Mouse (Mus musculus) forebrain, embryonic 13.5 days (tissue): ENCODE measurements around the gene Zfp385c. TPM values are rescaled to one million over a fixed set of nuclear protein-coding genes. Genes with fewer than 3 reads are reported as not detected.
"Not testable (repeated sequence)": the region's sequence is repeated elsewhere in the genome, so short reads cannot be mapped to it uniquely, and the experiment has no call there.

Experiments
- ATAC-seq: fragments of 200-750 bp; cut with Nextera tagmentation; 2 replicates; pipeline ENCODE4 v1.8.0; 2017
- H3K27ac ChIP-seq: fragments of 300-500 bp; sonication (generic); 2 replicates; pipeline ENCODE4 v1.5.1; 2015; ENCODE audit warnings: inconsistent platforms, mild to moderate bottlenecking, moderate library complexity
- H3K27me3 ChIP-seq: fragments of 300-500 bp; sonication (generic); 2 replicates; pipeline ENCODE4 v1.6.1; 2015; ENCODE audit warnings: mild to moderate bottlenecking, inconsistent platforms
- H3K36me3 ChIP-seq: fragments of 300-500 bp; sonication (generic); 2 replicates; pipeline ENCODE4 v1.6.1; 2015; ENCODE audit warnings: mild to moderate bottlenecking, inconsistent platforms; ENCODE audit not compliant: poor library complexity, severe bottlenecking
- H3K4me1 ChIP-seq: fragments of 300-500 bp; sonication (generic); 2 replicates; pipeline ENCODE4 v1.6.1; 2015; ENCODE audit warnings: inconsistent platforms
- H3K4me2 ChIP-seq: fragments of 300-500 bp; sonication (generic); 2 replicates; pipeline ENCODE4 v1.6.1; 2015; ENCODE audit warnings: inconsistent platforms, mild to moderate bottlenecking, moderate library complexity
- H3K4me3 ChIP-seq: fragments of 300-500 bp; sonication (generic); 2 replicates; pipeline ENCODE4 v1.5.1; 2015; ENCODE audit warnings: mild to moderate bottlenecking, inconsistent platforms
- H3K9ac ChIP-seq: fragments of 300-500 bp; sonication (generic); 2 replicates; pipeline ENCODE4 v1.6.1; 2015; ENCODE audit warnings: mild to moderate bottlenecking, inconsistent platforms
- H3K9me3 ChIP-seq: fragments of 300-500 bp; sonication (generic); replicated peaks from 2 replicates; pipeline ENCODE4 v1.6.1; 2016; ENCODE audit warnings: inconsistent platforms
- WGBS: fragments of 180-500 bp; shearing (Covaris S2); methylation state at CpG from one replicate; pipeline ENCODE4 v1.1.7; 2015; 5-methylcytosine and 5-hydroxymethylcytosine counted together
- polyA plus RNA-seq: library from polyadenylated mRNA; unstranded; fragments of >200 nt; fragmentation: Nextera tagmentation; extraction: Ambion mirVana; gene quantifications from 2 replicates; pipeline ENCODE4 v1.2.1, GENCODE M21; 2015

Gene Zfp385c
- polyA plus RNA-seq, 1 experiment from 2014 or later, result 0.48 TPM

GRCm38 (mm10) chr11:100582413-100582812 lies 109.8 kb downstream of the Zfp385c start:
- not testable (repeated sequence) for H3K27ac ChIP-seq, H3K4me2 ChIP-seq, H3K4me1 ChIP-seq, H3K27me3 ChIP-seq, H3K4me3 ChIP-seq, ATAC-seq, H3K9me3 ChIP-seq, H3K9ac ChIP-seq
- WGBS, result 92% methylated on average over 1 of the region's 1 CpGs
- H3K36me3 ChIP-seq, result peaks cover 93% of the 10 kb centered on the region

- no peaks in the 10 kb centered on the region for H3K27me3 ChIP-seq
- H3K4me1 ChIP-seq, result peaks cover 7% of the 10 kb centered on the region
- ATAC-seq, result peak; percentile 36; the same call in 1 of the 2 replicates
- H3K4me3 ChIP-seq, result no peak overlapping the region
- no peaks in the 10 kb centered on the region for H3K9me3 ChIP-seq
- peak overlapping the region; percentile 63 for H3K27ac ChIP-seq
- no peak overlapping the region for H3K4me2 ChIP-seq
- H3K36me3 ChIP-seq, result peaks cover 89% of the 10 kb centered on the region
- 52% methylated on average over 4 of the region's 4 CpGs for WGBS
- no peak overlapping the region; the same call in 1 of the 2 replicates for H3K9ac ChIP-seq
These were observed 110.5 kb downstream of the Zfp385c start for GRCm38 (mm10) chr11:100581756-100582155.

GRCm38 (mm10) chr11:100580275-100580674 lies 112.0 kb downstream of the Zfp385c start:
- Histone ChIP-seq H3K36me3 (peaks cover 75% of the 10 kb centered on the region), H3K27ac (no peak overlapping the region), H3K4me3 (no peak overlapping the region), H3K9me3 (no peaks in the 10 kb centered on the region), H3K9ac (no peak overlapping the region), H3K4me1 (peaks cover 14% of the 10 kb centered on the region), H3K4me2 (no peak overlapping the region), H3K27me3 (no peaks in the 10 kb centered on the region)
- ATAC-seq, result no peak
- WGBS, result 96% methylated on average over 13 of the region's 13 CpGs

DNA sequence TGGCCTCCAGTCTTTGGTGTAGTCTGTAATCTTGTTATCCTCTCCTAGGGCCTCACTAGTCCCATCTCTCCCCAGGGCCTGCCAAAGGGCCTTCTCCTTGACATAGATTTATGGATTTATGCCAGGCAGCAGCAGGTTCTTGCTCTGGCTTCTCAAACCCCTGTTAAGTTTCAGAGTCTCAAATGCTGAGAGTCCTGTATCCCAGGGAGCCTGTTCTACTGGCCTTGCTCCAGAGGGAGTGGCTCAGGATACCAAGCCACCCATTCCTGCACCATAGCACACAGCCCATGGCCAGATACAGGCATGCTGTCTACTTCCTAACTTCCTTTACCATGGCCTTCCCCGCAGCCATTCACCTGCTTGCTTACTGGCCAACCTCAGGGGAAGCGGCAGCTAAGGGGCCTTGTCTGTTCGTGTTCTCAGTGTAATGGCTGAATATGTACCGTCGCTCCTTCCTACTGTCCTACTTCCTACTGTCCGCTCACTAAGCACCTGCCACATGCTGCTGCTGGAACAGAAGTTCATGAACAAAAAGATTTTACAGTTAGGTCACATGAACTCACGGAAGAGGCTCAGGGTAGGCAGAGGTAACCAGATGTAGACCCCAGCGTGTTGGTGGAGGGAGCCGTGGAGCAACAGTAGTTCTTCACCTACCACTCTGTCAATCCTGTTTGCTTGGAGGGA lies 113.0 kb downstream of the Zfp385c start:
- WGBS, result 94% methylated on average over 9 of the region's 9 CpGs
- no peaks in the 10 kb centered on the region for H3K27me3 ChIP-seq
- no peaks in the 10 kb centered on the region for H3K9me3 ChIP-seq
- H3K4me2 ChIP-seq, result no peak overlapping the region
- no peak overlapping the region for H3K27ac ChIP-seq
- peaks cover 65% of the 10 kb centered on the region for H3K36me3 ChIP-seq
- ATAC-seq, result no peak
- H3K4me1 ChIP-seq, result peaks cover 21% of the 10 kb centered on the region
- no peak overlapping the region for H3K4me3 ChIP-seq
- H3K9ac ChIP-seq, result no peak overlapping the region

DNA sequence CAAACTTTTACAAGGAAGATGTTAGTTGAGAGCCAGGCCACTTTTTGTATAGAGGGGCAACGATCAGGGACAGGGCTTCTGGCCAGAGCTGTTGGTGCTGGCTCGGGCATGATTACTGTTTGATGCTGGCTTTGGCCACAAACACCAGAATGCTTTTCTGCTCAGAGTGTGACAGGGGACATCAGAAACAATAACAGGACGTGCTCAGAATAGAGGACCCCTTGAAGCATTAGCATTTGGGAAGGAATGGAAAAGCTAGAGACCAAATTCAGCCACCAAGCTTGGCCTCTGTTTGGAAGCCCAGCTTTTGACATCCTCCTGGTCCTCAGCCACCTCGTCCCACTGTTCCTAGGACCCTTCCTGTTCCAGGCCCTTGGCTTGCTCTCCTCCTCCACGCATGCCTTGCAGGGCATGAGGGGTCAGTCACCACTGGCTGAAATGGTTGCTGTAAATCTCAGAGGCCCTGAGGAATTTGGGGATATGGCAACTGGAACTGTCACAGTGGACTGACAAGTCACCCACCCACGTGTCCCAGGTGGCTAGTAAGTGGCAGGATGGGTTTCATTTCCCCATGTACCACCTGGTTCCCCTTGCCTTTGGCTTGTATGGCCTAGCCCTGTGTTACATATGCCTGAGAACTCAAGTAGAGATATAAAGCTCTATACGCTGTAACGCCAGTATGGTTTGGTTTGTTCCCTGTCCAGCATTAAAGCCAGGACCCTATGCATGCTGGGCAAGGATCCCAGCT lies 114.2 kb downstream of the Zfp385c start:
- Histone ChIP-seq H3K4me2 (no peak overlapping the region), H3K4me1 (peaks cover 21% of the 10 kb centered on the region), H3K9me3 (no peaks in the 10 kb centered on the region), H3K4me3 (no peak overlapping the region), H3K9ac (no peak overlapping the region), H3K36me3 (peaks cover 52% of the 10 kb centered on the region), H3K27me3 (no peaks in the 10 kb centered on the region), H3K27ac (no peak overlapping the region)
- ATAC-seq, result no peak
- 82% methylated on average over 8 of the region's 8 CpGs for WGBS

Other genes starting within 250 kb of the Zfp385c start
- 12.1 and 12.2 TPM in 2 replicates for gene Klhl11, start 219.7 kb downstream of the Zfp385c start, polyA plus RNA-seq
- 251 and 271 TPM in 2 replicates for gene Acly, start 164.5 kb downstream of the Zfp385c start, polyA plus RNA-seq
- gene Ttc25, start 146.8 kb downstream of the Zfp385c start, polyA plus RNA-seq, result 1.6 and 1.9 TPM in 2 replicates
- 20.1 and 20.8 TPM in 2 replicates for gene Cnp, start 117.6 kb downstream of the Zfp385c start, polyA plus RNA-seq
- 94.7 and 101 TPM in 2 replicates for gene Nkiras2, start 73.2 kb downstream of the Zfp385c start, polyA plus RNA-seq
- 283 and 285 TPM in 2 replicates for gene Dnajc7, start 72.3 kb downstream of the Zfp385c start, polyA plus RNA-seq
- 1.8 and 2.1 TPM in 2 replicates for gene Dhx58, start 11.8 kb upstream of the Zfp385c start, polyA plus RNA-seq
- gene Kat2a, start 20.0 kb upstream of the Zfp385c start, polyA plus RNA-seq, result 41.6 and 48.7 TPM in 2 replicates
- gene Hspb9, start 21.4 kb upstream of the Zfp385c start, polyA plus RNA-seq, result not detected in 2 replicates
- 22.7 and 23.1 TPM in 2 replicates for gene Rab5c, start 45.8 kb upstream of the Zfp385c start, polyA plus RNA-seq
- gene Kcnh4, start 67.5 kb upstream of the Zfp385c start, polyA plus RNA-seq, result 3.4 and 4.6 TPM in 2 replicates
- not detected in 2 replicates for gene Hcrt, start 70.5 kb upstream of the Zfp385c start, polyA plus RNA-seq
- 1.9 and 2.4 TPM in 2 replicates for gene Ghdc, start 78.5 kb upstream of the Zfp385c start, polyA plus RNA-seq
- 11.1 and 14.0 TPM in 2 replicates for gene Stat5b, start 158.3 kb upstream of the Zfp385c start, polyA plus RNA-seq
- gene Stat5a, start 166.9 kb upstream of the Zfp385c start, polyA plus RNA-seq, result 0.85 and 1.2 TPM in 2 replicates
- gene Stat3, start 247.1 kb upstream of the Zfp385c start, polyA plus RNA-seq, result 24.6 and 29.1 TPM in 2 replicates